8 mouse cellular contexts compared by ENCODE assay signal in genomic region chr2:11500666-11501065, GRCm38 (mm10). TPM values are rescaled to one million over a fixed set of nuclear protein-coding genes. Genes with fewer than 3 reads are reported as not detected.
A peak's percentile ranks its signal among the peaks of the same experiment; 100 is the strongest.
DNase-seq lines count a peak whose midpoint lies in the region; ATAC-seq and TF ChIP-seq lines count a peak whose summit lies in the region.

No protein-coding gene starts in this region.

- WGBS in heart, adult 2 months, result 13% methylated on average over 8 of the region's 8 CpGs
- 6% methylated on average over 8 of the region's 8 CpGs for WGBS in kidney, embryonic 16.5 days
- WGBS in midbrain, embryonic 13.5 days, result 5% methylated on average over 8 of the region's 8 CpGs

- H3K36me3 ChIP-seq in heart, adult 2 months (ENCODE audit: control insufficient read depth, insufficient read depth, low read length), result 0 out of 2 replicates have a peak, but pooled peaks cover 2% of the 10 kb centered on the region
- 0 out of 2 replicates have a peak, but pooled peaks cover 2% of the 10 kb centered on the region for H3K36me3 ChIP-seq in kidney, embryonic 16.5 days (ENCODE audit: insufficient read depth, low read length)
- no peaks in the 10 kb centered on the region for H3K36me3 ChIP-seq in midbrain, embryonic 13.5 days

- H3K27me3 ChIP-seq in Patski, result no peaks in the 10 kb centered on the region
- H3K27me3 ChIP-seq in heart, adult 2 months (ENCODE audit: control insufficient read depth, insufficient read depth, low read length), result no peaks in the 10 kb centered on the region
- H3K27me3 ChIP-seq in kidney, embryonic 16.5 days (ENCODE audit: insufficient read depth, low read length), result peaks cover 11% of the 10 kb centered on the region
- peaks cover 19% of the 10 kb centered on the region for H3K27me3 ChIP-seq in midbrain, embryonic 13.5 days

- H3K4me3 ChIP-seq in heart, adult 2 months, result peak overlapping the region; percentile 61
- H3K4me3 ChIP-seq in kidney, embryonic 16.5 days (ENCODE audit: low read length), result peak overlapping the region; percentile 69
- H3K4me3 ChIP-seq in midbrain, embryonic 13.5 days (replicated peaks), result peak overlapping the region; percentile 60

- H3K79me2 ChIP-seq in heart, adult 2 months (replicated peaks; ENCODE audit: control insufficient read depth, insufficient read depth, low read length), result no peaks in the 10 kb centered on the region

- CTCF ChIA-PET in Patski (lab: Charles Lee), result interaction anchor here (0.9 to 3.5 kb wide), 6 partner anchors 10 to 168 kb away, joined by 3 to 15 read pairs (median 4); no protein-coding TSS in a partner anchor

- H3K4me2 ChIP-seq in kidney, embryonic 16.5 days (replicated peaks; ENCODE audit: low read depth, low read length), result peak overlapping the region; percentile 80
- H3K4me2 ChIP-seq in midbrain, embryonic 13.5 days (replicated peaks), result peak overlapping the region; percentile 73

- in situ Hi-C loops in Patski (cut with MboI; ENCODE audit: low pct_unique_long_range_greater_than_20kb), result loop anchor here (5.0 to 25.0 kb wide), 3 partner anchors 47 to 388 kb away; no protein-coding TSS in a partner anchor

- peaks cover 14% of the 10 kb centered on the region for H3K4me1 ChIP-seq in heart, adult 2 months (ENCODE audit: control insufficient read depth, insufficient read depth, low read length)
- peaks cover 27% of the 10 kb centered on the region for H3K4me1 ChIP-seq in kidney, embryonic 16.5 days (ENCODE audit: insufficient read depth, low read length)
- H3K4me1 ChIP-seq in midbrain, embryonic 13.5 days (replicated peaks), result peaks cover 44% of the 10 kb centered on the region

- H3K27ac ChIP-seq in heart, adult 2 months, result peak overlapping the region; percentile 93
- peak overlapping the region; percentile 28 for H3K27ac ChIP-seq in kidney, embryonic 16.5 days (ENCODE audit: low read length)
- H3K27ac ChIP-seq in midbrain, embryonic 13.5 days, result peak overlapping the region; percentile 92

- ATAC-seq in Patski, result peak; percentile 22
- ATAC-seq in kidney, embryonic 16.5 days (ENCODE audit: low FRiP score, low TSS enrichment), result peak; percentile 4; the same call in 1 of the 2 replicates
- peak; percentile 18; the same call in 1 of the 2 replicates for ATAC-seq in midbrain, embryonic 13.5 days
- no peak for ATAC-seq in inflammation-experienced regulatory T-cells, adult 6 months

- DNase-seq in layer of hippocampus, adult 11-12 months (ENCODE audit: low spot score), result peak; percentile 28
- no peak for DNase-seq in layer of hippocampus, postnatal 10 days (ENCODE audit: low spot score in 2 of 2)
- DNase-seq in Patski (ENCODE audit: low read depth, low spot score), result no peak
- peak; percentile 34 to 53 for DNase-seq in heart, adult 2 months
- DNase-seq in urinary bladder, postnatal 25 days (ENCODE audit: low spot score), result no peak

- intact Hi-C loops in heart, adult 2 months (cut with DNase I), result loop anchor here (1.0 to 5.0 kb wide), 5 partner anchors 53 to 168 kb away; partner anchors contain the start of gene Rbm17

- POLR2A ChIA-PET in Patski (lab: Charles Lee), result interaction anchor here (1.3 kb wide), 1 partner anchor 125 kb away, joined by 3 read pairs; no protein-coding TSS in a partner anchor

- TF ChIP-seq EP300 in heart, adult 2 months (IDR thresholded peaks at IDR 0.05; ENCODE audit: insufficient read depth, low read depth, low read length), result no peak

- no peak for TF ChIP-seq POLR2A in heart, adult 2 months (IDR thresholded peaks at IDR 0.05; ENCODE audit: insufficient read depth, low read depth, low read length)

- no peaks in the 10 kb centered on the region for H3K9me3 ChIP-seq in kidney, embryonic 16.5 days (ENCODE audit: low read length)
- no peaks in the 10 kb centered on the region for H3K9me3 ChIP-seq in midbrain, embryonic 13.5 days

- peak overlapping the region; percentile 76 for H3K9ac ChIP-seq in heart, adult 2 months (ENCODE audit: low read depth, low read length)
- peak overlapping the region; percentile 80 for H3K9ac ChIP-seq in kidney, embryonic 16.5 days (replicated peaks; ENCODE audit: low read length)
- H3K9ac ChIP-seq in midbrain, embryonic 13.5 days (replicated peaks), result peak overlapping the region; percentile 69

- no peak for TF ChIP-seq CTCF in Patski (IDR thresholded peaks at IDR 0.05)
- TF ChIP-seq CTCF in heart, adult 2 months (IDR thresholded peaks at IDR 0.05), result no peak

RNA-seq across cellular contexts. Expression of gene Pfkfb3, which starts 53.2 kb away (rescaled TPM):
- total RNA-seq in layer of hippocampus, postnatal 10 days (2021), result 10 to 100 TPM; 41.1 to 45.4 TPM
- 21.2 TPM for polyA plus RNA-seq in Patski (2021)
- 10 to 100 TPM in 1 of 2 experiments, 1 to 10 TPM in 1; 9.0 to 12.1 TPM for total RNA-seq in heart, adult 2 months (2021)
- 13.1 and 14.3 TPM in 2 replicates for polyA plus RNA-seq in heart, adult 2 months (2012; rRNA removed)
- polyA plus RNA-seq in kidney, embryonic 16.5 days (2015; fragmentation: Nextera tagmentation; extraction: Ambion mirVana), result 11.9 and 13.1 TPM in 2 replicates
- 23.4 and 24.8 TPM in 2 replicates for polyA plus RNA-seq in midbrain, embryonic 13.5 days (2015; fragmentation: Nextera tagmentation; extraction: Ambion mirVana)
- 10 to 100 TPM; 15.8 to 18.2 (median 16.4) TPM for polyA plus RNA-seq in inflammation-experienced regulatory T-cells, adult 6 months (2017; shearing (Covaris generic))

Comparison
In these comparisons a context has a peak if more than half of its experiments do, and no peak if none do; other contexts are left out.
1. DNase-seq: peak in layer of hippocampus, adult 11-12 months (single experiment) and heart, adult 2 months (2 of 2); none in layer of hippocampus, postnatal 10 days (0 of 2), Patski (single experiment) and urinary bladder, postnatal 25 days (single experiment).
2. H3K27ac ChIP-seq: peak in every context shown above with its lines; median percentile 93 in heart, adult 2 months; 92 in midbrain, embryonic 13.5 days; 28 in kidney, embryonic 16.5 days.
3. Peak in every context shown above with its lines, with median percentiles within 50 percentile points of each other: H3K4me3 ChIP-seq and H3K9ac ChIP-seq.